Mouse (Mus musculus) stomach, embryonic 15.5 days (tissue): ENCODE results near the gene Dnal1. TPM values are rescaled to one million over a fixed set of nuclear protein-coding genes. Genes with fewer than 3 reads are reported as not detected.
"Not testable (repeated sequence)": the region's sequence is repeated elsewhere in the genome, so short reads cannot be mapped to it uniquely, and the experiment has no call there.

Experiments
- ATAC-seq: fragments of 200-750 bp; cut with Nextera tagmentation; 2 replicates; pipeline ENCODE4 v1.8.0; 2017; ENCODE audit warnings: low read depth, moderate number of reproducible peaks, moderate TSS enrichment; ENCODE audit not compliant: insufficient read depth, low FRiP score
- H3K27ac ChIP-seq: fragments of 300-500 bp; sonication (generic); 2 replicates; pipeline ENCODE4 v1.5.1; 2015; ENCODE audit warnings: mild to moderate bottlenecking, inconsistent platforms
- H3K27me3 ChIP-seq: fragments of 300-500 bp; sonication (generic); replicated peaks from 2 replicates; pipeline ENCODE4 v1.6.1; 2015; ENCODE audit warnings: inconsistent platforms
- H3K36me3 ChIP-seq: fragments of 300-500 bp; sonication (generic); 2 replicates; pipeline ENCODE4 v1.6.1; 2015; ENCODE audit warnings: inconsistent platforms
- H3K4me1 ChIP-seq: fragments of 300-500 bp; sonication (generic); 2 replicates; pipeline ENCODE4 v1.6.1; 2015; ENCODE audit warnings: inconsistent platforms
- H3K4me2 ChIP-seq: fragments of 300-500 bp; sonication (generic); 2 replicates; pipeline ENCODE4 v1.6.1; 2015; ENCODE audit warnings: mild to moderate bottlenecking, inconsistent platforms
- H3K4me3 ChIP-seq: fragments of 300-500 bp; sonication (generic); replicated peaks from 2 replicates; pipeline ENCODE4 v1.5.1; 2015; ENCODE audit warnings: inconsistent platforms
- H3K9ac ChIP-seq: fragments of 300-500 bp; sonication (generic); 2 replicates; pipeline ENCODE4 v1.6.1; 2015; ENCODE audit warnings: inconsistent platforms
- H3K9me3 ChIP-seq: fragments of 300-500 bp; sonication (generic); 2 replicates; pipeline ENCODE4 v1.6.1; 2016; ENCODE audit warnings: inconsistent platforms
- WGBS: fragments of 180-500 bp; shearing (Covaris S2); methylation state at CpG from one replicate; pipeline ENCODE4 v1.1.7; 2015; 5-methylcytosine and 5-hydroxymethylcytosine counted together
- polyA plus RNA-seq: library from polyadenylated mRNA; unstranded; fragments of >200 nt; fragmentation: Nextera tagmentation; extraction: Ambion mirVana; gene quantifications from 2 replicates; pipeline ENCODE4 v1.2.1, GENCODE M21; 2015

The Dnal1 gene
- 3.9 and 5.3 TPM in 2 replicates for polyA plus RNA-seq

- peak; percentile 95 for ATAC-seq
- Histone ChIP-seq H3K4me3 (peak within 1 kb of the TSS; percentile 83), H3K36me3 (no peaks in the 10 kb centered on the region; the same call in 1 of the 2 replicates), H3K27me3 (no peaks in the 10 kb centered on the region), H3K4me2 (peak within 1 kb of the TSS; percentile 71), H3K4me1 (peaks cover 9% of the 10 kb centered on the region; the same call in 1 of the 2 replicates), H3K9me3 (no peaks in the 10 kb centered on the region), H3K9ac (peak within 1 kb of the TSS; percentile 37; the same call in 1 of the 2 replicates), H3K27ac (peak within 1 kb of the TSS; percentile 72)
- WGBS = 2% methylated on average over 33 of the region's 35 CpGs
These were observed at the start of gene Dnal1 for GRCm38 (mm10) chr12:84114153-84114994. TSS of gene Dnal1 (plus strand) at chr12:84114366.

- Histone ChIP-seq H3K27ac (no peak overlapping the region), H3K9me3 (no peaks in the 10 kb centered on the region), H3K27me3 (peaks cover 19% of the 10 kb centered on the region), H3K4me3 (no peak overlapping the region), H3K4me2 (no peak overlapping the region), H3K36me3 (no peaks in the 10 kb centered on the region), H3K9ac (no peak overlapping the region), H3K4me1 (no peaks in the 10 kb centered on the region; the same call in 1 of the 2 replicates)
- no peak for ATAC-seq
- WGBS = 74% methylated on average over 8 of the region's 8 CpGs
These were observed 49.5 kb upstream of the Dnal1 start for GRCm38 (mm10) chr12:84064621-84065020.

GRCm38 (mm10) chr12:84067752-84068151, 46.4 kb upstream of the Dnal1 start:
- H3K27ac ChIP-seq = no peak overlapping the region
- ATAC-seq = no peak
- WGBS = 73% methylated on average over 4 of the region's 4 CpGs

GRCm38 (mm10) chr12:84068296-84068695, 45.9 kb upstream of the Dnal1 start:
- 70% methylated on average over 8 of the region's 8 CpGs for WGBS
- peaks cover 25% of the 10 kb centered on the region for H3K27me3 ChIP-seq

More at GRCm38 (mm10) chr12:84067752-84068151, 46.4 kb upstream of the Dnal1 start:
- no peaks in the 10 kb centered on the region for H3K9me3 ChIP-seq
- no peaks in the 10 kb centered on the region for H3K36me3 ChIP-seq
- H3K4me3 ChIP-seq = no peak overlapping the region
- no peak overlapping the region for H3K9ac ChIP-seq
- no peaks in the 10 kb centered on the region; the same call in 1 of the 2 replicates for H3K4me1 ChIP-seq
- no peak overlapping the region for H3K4me2 ChIP-seq
- H3K27me3 ChIP-seq = peaks cover 25% of the 10 kb centered on the region

GRCm38 (mm10) chr12:84068986-84069385, 45.2 kb upstream of the Dnal1 start, which contains the start of gene Acot5:
TSS of gene Acot5 (plus strand) at chr12:84069325.
- Histone ChIP-seq H3K4me2 (peak within 1 kb of the TSS; percentile 69), H3K36me3 (no peaks in the 10 kb centered on the region), H3K4me1 (no peaks in the 10 kb centered on the region; the same call in 1 of the 2 replicates), H3K4me3 (peak within 1 kb of the TSS; percentile 40), H3K27me3 (peaks cover 25% of the 10 kb centered on the region), H3K9ac (no peak within 1 kb of the TSS), H3K27ac (no peak within 1 kb of the TSS), H3K9me3 (no peaks in the 10 kb centered on the region)
- WGBS = 55% methylated on average over 9 of the region's 9 CpGs
- ATAC-seq = no peak

More at GRCm38 (mm10) chr12:84068296-84068695, 45.9 kb upstream of the Dnal1 start:
- no peak for ATAC-seq
- H3K9me3 ChIP-seq = no peaks in the 10 kb centered on the region
- H3K4me3 ChIP-seq = no peak overlapping the region
- no peak overlapping the region for H3K9ac ChIP-seq
- no peaks in the 10 kb centered on the region; the same call in 1 of the 2 replicates for H3K4me1 ChIP-seq
- H3K36me3 ChIP-seq = no peaks in the 10 kb centered on the region
- H3K4me2 ChIP-seq = no peak overlapping the region
- H3K27ac ChIP-seq = no peak overlapping the region

GRCm38 (mm10) chr12:84069582-84069981, 44.6 kb upstream of the Dnal1 start:
- H3K4me1 ChIP-seq, H3K9me3 ChIP-seq, ATAC-seq, H3K9ac ChIP-seq, H3K36me3 ChIP-seq, H3K27ac ChIP-seq: not testable (repeated sequence)
- Histone ChIP-seq H3K27me3 (peaks cover 25% of the 10 kb centered on the region), H3K4me2 (peak overlapping the region; percentile 69), H3K4me3 (peak overlapping the region; percentile 40)
- 2% methylated on average over 52 of the region's 52 CpGs for WGBS

- ATAC-seq = no peak
- Histone ChIP-seq H3K27me3 (peaks cover 24% of the 10 kb centered on the region), H3K36me3 (no peaks in the 10 kb centered on the region), H3K4me3 (no peak overlapping the region), H3K9ac (no peak overlapping the region), H3K4me2 (no peak overlapping the region), H3K9me3 (no peaks in the 10 kb centered on the region), H3K4me1 (no peaks in the 10 kb centered on the region; the same call in 1 of the 2 replicates), H3K27ac (no peak overlapping the region)
- 89% methylated on average over 2 of the region's 2 CpGs for WGBS
These were observed 42.5 kb upstream of the Dnal1 start for GRCm38 (mm10) chr12:84071696-84072095.

GRCm38 (mm10) chr12:84077371-84077990, 36.7 kb upstream of the Dnal1 start:
- Histone ChIP-seq H3K9ac (no peak overlapping the region), H3K9me3 (no peaks in the 10 kb centered on the region), H3K27ac (no peak overlapping the region), H3K4me3 (no peak overlapping the region), H3K4me2 (no peak overlapping the region), H3K36me3 (no peaks in the 10 kb centered on the region), H3K4me1 (no peaks in the 10 kb centered on the region), H3K27me3 (no peaks in the 10 kb centered on the region)
- WGBS = 83% methylated on average over 4 of the region's 4 CpGs
- no peak for ATAC-seq

GRCm38 (mm10) chr12:84083842-84084241, 30.3 kb upstream of the Dnal1 start:
- no peak overlapping the region for H3K27ac ChIP-seq
- 77% methylated on average over 2 of the region's 2 CpGs for WGBS

GRCm38 (mm10) chr12:84084581-84084980, 29.6 kb upstream of the Dnal1 start:
- H3K4me3 ChIP-seq = no peak overlapping the region
- no peak overlapping the region for H3K27ac ChIP-seq
- no peaks in the 10 kb centered on the region for H3K36me3 ChIP-seq
- no peak overlapping the region for H3K4me2 ChIP-seq
- no peaks in the 10 kb centered on the region for H3K4me1 ChIP-seq
- H3K27me3 ChIP-seq = no peaks in the 10 kb centered on the region
- WGBS = 70% methylated on average over 4 of the region's 4 CpGs
- H3K9ac ChIP-seq = no peak overlapping the region
- H3K9me3 ChIP-seq = no peaks in the 10 kb centered on the region
- ATAC-seq = no peak

More at GRCm38 (mm10) chr12:84083842-84084241, 30.3 kb upstream of the Dnal1 start:
- no peaks in the 10 kb centered on the region for H3K27me3 ChIP-seq
- ATAC-seq = no peak
- no peak overlapping the region for H3K4me2 ChIP-seq
- no peak overlapping the region for H3K9ac ChIP-seq
- no peak overlapping the region for H3K4me3 ChIP-seq
- no peaks in the 10 kb centered on the region for H3K9me3 ChIP-seq
- no peaks in the 10 kb centered on the region for H3K4me1 ChIP-seq
- H3K36me3 ChIP-seq = no peaks in the 10 kb centered on the region

GRCm38 (mm10) chr12:84094666-84095065, 19.5 kb upstream of the Dnal1 start:
- H3K4me2 ChIP-seq, H3K27ac ChIP-seq, ATAC-seq, H3K27me3 ChIP-seq, H3K36me3 ChIP-seq, H3K4me3 ChIP-seq, H3K9ac ChIP-seq, H3K9me3 ChIP-seq, H3K4me1 ChIP-seq: not testable (repeated sequence)
- 91% methylated on average over 5 of the region's 5 CpGs for WGBS

GRCm38 (mm10) chr12:84099605-84100004, 14.6 kb upstream of the Dnal1 start:
- Histone ChIP-seq H3K36me3 (no peaks in the 10 kb centered on the region), H3K4me1 (no peaks in the 10 kb centered on the region), H3K9me3 (no peaks in the 10 kb centered on the region), H3K4me2 (no peak overlapping the region), H3K27me3 (no peaks in the 10 kb centered on the region), H3K4me3 (no peak overlapping the region), H3K27ac (no peak overlapping the region), H3K9ac (no peak overlapping the region)
- WGBS = 87% methylated on average over 2 of the region's 2 CpGs
- no peak for ATAC-seq
